Mouse (Mus musculus) heart, postnatal 0 days (tissue): ENCODE measurements around the gene Ube4b. TPM values are rescaled to one million over a fixed set of nuclear protein-coding genes. Genes with fewer than 3 reads are reported as not detected.
A peak's percentile ranks its signal among the peaks of the same experiment; 100 is the strongest.

ENCODE experiments used
- ATAC-seq: fragments of 200-750 bp; cut with Nextera tagmentation; 2 replicates; pipeline ENCODE4 v1.8.0; 2017; ENCODE audit warnings: low read depth, moderate number of reproducible peaks, moderate library complexity; ENCODE audit not compliant: insufficient read depth
- DNase-seq: peaks from one replicate; pipeline ENCODE4 v3.0.0-alpha.2; 2016; ENCODE audit warnings: low spot score
- H3K27ac ChIP-seq: fragments of 300-500 bp; sonication (generic); 2 replicates; pipeline ENCODE4 v1.5.1; 2014; ENCODE audit warnings: low read depth, mild to moderate bottlenecking
- H3K27me3 ChIP-seq: fragments of 300-500 bp; sonication (generic); 2 replicates; pipeline ENCODE4 v1.6.1; 2014; ENCODE audit warnings: low read length, mixed read lengths; ENCODE audit not compliant: control insufficient read depth, insufficient read depth
- H3K36me3 ChIP-seq: fragments of 300-500 bp; sonication (generic); replicated peaks from 2 replicates; pipeline ENCODE4 v1.6.1; 2014; ENCODE audit warnings: low read length, mixed read lengths; ENCODE audit not compliant: control insufficient read depth, insufficient read depth
- H3K4me1 ChIP-seq: fragments of 300-500 bp; sonication (generic); 2 replicates; pipeline ENCODE4 v1.6.1; 2014; ENCODE audit warnings: antibody characterized with exemption; ENCODE audit not compliant: control insufficient read depth, insufficient read depth
- H3K4me2 ChIP-seq: fragments of 300-500 bp; sonication (generic); 2 replicates; pipeline ENCODE4 v1.6.1; 2014; ENCODE audit warnings: low read depth, mild to moderate bottlenecking, low read length, moderate library complexity
- H3K4me3 ChIP-seq: fragments of 300-500 bp; sonication (generic); 2 replicates; pipeline ENCODE4 v1.5.1; 2014; ENCODE audit warnings: low read depth, low read length
- H3K9ac ChIP-seq: fragments of 300-500 bp; sonication (generic); replicated peaks from 2 replicates; pipeline ENCODE4 v1.6.1; 2014; ENCODE audit warnings: low read depth, low read length, mixed read lengths
- H3K9me3 ChIP-seq: fragments of 300-500 bp; sonication (generic); replicated peaks from 2 replicates; pipeline ENCODE4 v1.6.1; 2016; ENCODE audit warnings: low read length; ENCODE audit not compliant: control insufficient read depth
- CTCF ChIP-seq: IDR thresholded peaks from 2 replicates; pipeline ENCODE4 v1.5.1; 2016; ENCODE audit warnings: antibody characterized with exemption, control low read depth, low read depth
- EP300 ChIP-seq: IDR thresholded peaks from 2 replicates; pipeline ENCODE4 v1.6.1; 2016; ENCODE audit warnings: antibody characterized with exemption, low read depth
- WGBS: fragments of 180-500 bp; shearing (Covaris S2); extraction: QIAGEN DNeasy Blood & Tissue Kit; methylation state at CpG from one replicate; pipeline ENCODE4 v1.1.7; 2014; 5-methylcytosine and 5-hydroxymethylcytosine counted together
- polyA plus RNA-seq: library from polyadenylated mRNA; unstranded; fragments of >200 nt; fragmentation: Nextera tagmentation; extraction: Ambion mirVana; gene quantifications from 2 replicates; pipeline ENCODE4 v1.2.1, GENCODE M21; 2015
- total RNA-seq: library from RNA; depleted of rRNA; stranded (reverse); fragments of >200 nt; gene quantifications from 2 replicates; pipeline ENCODE4 v1.2.3, GENCODE M21; 2014; ENCODE audit warnings: low replicate concordance; rRNA removed

Ube4b gene
- total and polyA plus RNA-seq, 2 experiments from 2014 or later, result 20.2 to 56.4 TPM

GRCm38 (mm10) chr4:149286287-149287137 is 140.0 kb downstream of the Ube4b start:
- peaks cover 22% of the 10 kb centered on the region for H3K4me1 ChIP-seq
- peaks cover 14% of the 10 kb centered on the region for H3K36me3 ChIP-seq
- no peak for TF ChIP-seq CTCF
- no peak for TF ChIP-seq EP300
- ATAC-seq, result no peak
- H3K27me3 ChIP-seq, result no peaks in the 10 kb centered on the region
- H3K9me3 ChIP-seq, result no peaks in the 10 kb centered on the region
- H3K4me3 ChIP-seq, result no peak overlapping the region
- peak overlapping the region; percentile 48; the same call in 1 of the 2 replicates for H3K27ac ChIP-seq
- H3K4me2 ChIP-seq, result no peak overlapping the region
- no peak overlapping the region for H3K9ac ChIP-seq
- no peak for DNase-seq
- 58% methylated on average over 8 of the region's 8 CpGs for WGBS

GRCm38 (mm10) chr4:149285691-149286090 is 140.9 kb downstream of the Ube4b start:
- Histone ChIP-seq H3K4me3 (no peak overlapping the region), H3K9ac (no peak overlapping the region), H3K4me2 (no peak overlapping the region), H3K4me1 (peaks cover 22% of the 10 kb centered on the region), H3K9me3 (no peaks in the 10 kb centered on the region), H3K36me3 (peaks cover 10% of the 10 kb centered on the region), H3K27me3 (no peaks in the 10 kb centered on the region), H3K27ac (no peak overlapping the region)
- 41% methylated on average over 1 of the region's 1 CpGs for WGBS
- DNase-seq (peak; percentile 48), ATAC-seq (no peak)
- TF ChIP-seq EP300 (no peak), CTCF (no peak)

GRCm38 (mm10) chr4:149283018-149283417 is 143.5 kb downstream of the Ube4b start:
- H3K4me2 ChIP-seq, result no peak overlapping the region
- TF ChIP-seq CTCF, result no peak
- no peak for TF ChIP-seq EP300
- ATAC-seq (no peak), DNase-seq (no peak)
- H3K27me3 ChIP-seq, result no peaks in the 10 kb centered on the region
- H3K9ac ChIP-seq, result no peak overlapping the region
- H3K27ac ChIP-seq, result no peak overlapping the region
- peaks cover 26% of the 10 kb centered on the region for H3K4me1 ChIP-seq
- no peaks in the 10 kb centered on the region for H3K36me3 ChIP-seq
- H3K4me3 ChIP-seq, result no peak overlapping the region
- WGBS, result 64% methylated on average over 3 of the region's 3 CpGs
- no peaks in the 10 kb centered on the region for H3K9me3 ChIP-seq

GRCm38 (mm10) chr4:149282025-149282738 is 144.4 kb downstream of the Ube4b start:
- Histone ChIP-seq H3K36me3 (no peaks in the 10 kb centered on the region), H3K4me3 (no peak overlapping the region), H3K27ac (no peak overlapping the region), H3K27me3 (no peaks in the 10 kb centered on the region), H3K9me3 (no peaks in the 10 kb centered on the region), H3K9ac (no peak overlapping the region), H3K4me1 (peaks cover 30% of the 10 kb centered on the region), H3K4me2 (no peak overlapping the region)
- TF ChIP-seq EP300 (no peak), CTCF (no peak)
- ATAC-seq (no peak), DNase-seq (no peak)
- 79% methylated on average over 7 of the region's 7 CpGs for WGBS

Other genes starting within 250 kb of the Ube4b start
- gene Kif1b, start 119.1 kb downstream of the Ube4b start, total RNA-seq, result 62.9 and 63.3 TPM in 2 replicates
- 44.2 and 45.0 TPM in 2 replicates for gene Kif1b, start 119.1 kb downstream of the Ube4b start, polyA plus RNA-seq
- gene Rbp7, start 28.2 kb upstream of the Ube4b start, total RNA-seq, result 2.2 and 6.0 TPM in 2 replicates
- gene Rbp7, start 28.2 kb upstream of the Ube4b start, polyA plus RNA-seq, result 64.1 and 74.2 TPM in 2 replicates
- not detected in 2 replicates for gene Tmem274, start 50.6 kb upstream of the Ube4b start, total RNA-seq
- 0.19 and 0.21 TPM in 2 replicates for gene Tmem274, start 50.6 kb upstream of the Ube4b start, polyA plus RNA-seq
- 15.3 and 15.9 TPM in 2 replicates for gene Nmnat1, start 58.5 kb upstream of the Ube4b start, total RNA-seq
- gene Nmnat1, start 58.5 kb upstream of the Ube4b start, polyA plus RNA-seq, result 14.4 and 16.8 TPM in 2 replicates
- 33.7 and 34.8 TPM in 2 replicates for gene Lzic, start 58.5 kb upstream of the Ube4b start, total RNA-seq
- 27.2 and 28.4 TPM in 2 replicates for gene Lzic, start 58.5 kb upstream of the Ube4b start, polyA plus RNA-seq
- gene Ctnnbip1, start 91.5 kb upstream of the Ube4b start, total RNA-seq, result 31.8 and 35.9 TPM in 2 replicates
- 46.3 and 53.6 TPM in 2 replicates for gene Ctnnbip1, start 91.5 kb upstream of the Ube4b start, polyA plus RNA-seq
- 32.1 and 37.9 TPM in 2 replicates for gene Clstn1, start 159.7 kb upstream of the Ube4b start, total RNA-seq
- gene Clstn1, start 159.7 kb upstream of the Ube4b start, polyA plus RNA-seq, result 12.6 and 14.3 TPM in 2 replicates